Mouse (Mus musculus): ENCODE measurements around the gene Ddr1. TPM values are rescaled to one million over a fixed set of nuclear protein-coding genes. Genes with fewer than 3 reads are reported as not detected.
"Not testable (repeated sequence)": the region's sequence is repeated elsewhere in the genome, so short reads cannot be mapped to it uniquely, and the experiment has no call there.

Gene Ddr1
- 10 to 100 TPM; 40.1 to 44.1 TPM for total RNA-seq (2021)
- long read RNA-seq, experiment 1, partial matches to known transcripts = 7 of 33 reads
- long read RNA-seq, experiment 1, other reads (novel, unspliced or antisense) = 23 of 33 reads
- long read RNA-seq, experiment 2, partial matches to known transcripts = 12 of 37 reads
- long read RNA-seq, experiment 2, other reads (novel, unspliced or antisense) = 23 of 37 reads

DNA sequence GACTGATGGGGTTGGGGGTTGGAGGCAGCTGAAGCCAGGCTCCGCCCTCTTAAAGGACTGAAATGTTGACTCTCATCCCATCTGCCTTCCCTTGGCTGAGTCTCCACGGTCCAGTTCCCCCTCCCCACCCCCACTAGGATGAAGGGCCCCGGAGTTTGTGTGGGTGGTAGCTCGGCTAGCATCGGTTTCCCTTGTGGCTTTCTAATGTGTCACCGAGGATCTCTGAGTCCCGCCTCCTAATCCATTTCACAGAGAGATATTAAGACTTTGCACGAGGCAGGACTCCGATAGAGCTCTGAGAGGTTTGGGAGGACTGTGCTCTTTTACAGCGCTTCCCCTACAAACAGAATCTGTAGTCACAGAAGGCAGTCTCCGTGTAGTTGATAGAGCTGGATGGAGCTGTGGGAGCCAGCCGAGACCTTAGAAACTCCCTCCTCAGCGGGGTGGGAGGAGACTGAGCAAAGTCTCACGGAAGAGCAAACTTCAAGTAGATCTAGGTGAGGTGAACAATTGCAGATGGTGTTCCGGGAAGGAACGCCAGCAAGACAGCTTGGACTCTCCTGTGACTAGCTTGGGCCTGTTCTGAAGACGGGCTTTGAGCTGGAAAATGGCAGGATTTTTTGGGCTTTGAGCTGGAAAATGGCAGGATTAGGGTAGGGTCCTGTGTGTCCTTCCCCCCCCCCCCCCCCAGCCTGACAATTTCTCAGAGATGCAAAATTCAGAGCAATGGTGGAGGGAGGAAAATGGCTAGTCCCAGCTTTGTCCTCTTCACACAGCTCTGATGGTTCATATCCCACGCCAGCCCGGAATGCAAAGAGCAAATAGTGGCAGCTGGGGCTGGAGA, at the start of gene Ddr1:
TSS of gene Ddr1 (minus strand) at position 1 of the 844 bp plus-strand sequence.
- intact Hi-C loops (cut with DNase I) = no loop called here
- peak in 1 of 2 experiments; percentile 38 for DNase-seq

DNA sequence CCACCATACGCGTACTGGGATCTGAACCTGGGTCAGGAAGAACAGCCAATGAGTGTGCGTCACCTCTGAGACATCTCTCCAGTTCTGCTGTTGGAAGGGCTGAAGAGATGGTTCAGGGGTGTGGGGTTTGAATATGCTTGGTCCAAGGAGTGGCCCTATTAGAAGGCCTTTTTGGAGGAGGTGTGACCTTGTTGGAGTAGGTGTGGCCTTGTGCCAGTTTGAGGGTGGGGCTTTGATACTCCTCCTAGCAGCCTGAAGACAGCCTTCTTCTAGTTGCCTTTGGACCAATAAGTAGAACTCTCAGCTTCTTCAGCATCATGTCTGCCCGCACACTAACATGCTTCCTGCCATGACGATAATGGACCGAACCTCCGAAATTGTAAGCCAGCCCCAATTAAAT, 49.2 kb upstream of the Ddr1 start:
- intact Hi-C loops (cut with DNase I) = no loop called here
- no peak for DNase-seq

DNA sequence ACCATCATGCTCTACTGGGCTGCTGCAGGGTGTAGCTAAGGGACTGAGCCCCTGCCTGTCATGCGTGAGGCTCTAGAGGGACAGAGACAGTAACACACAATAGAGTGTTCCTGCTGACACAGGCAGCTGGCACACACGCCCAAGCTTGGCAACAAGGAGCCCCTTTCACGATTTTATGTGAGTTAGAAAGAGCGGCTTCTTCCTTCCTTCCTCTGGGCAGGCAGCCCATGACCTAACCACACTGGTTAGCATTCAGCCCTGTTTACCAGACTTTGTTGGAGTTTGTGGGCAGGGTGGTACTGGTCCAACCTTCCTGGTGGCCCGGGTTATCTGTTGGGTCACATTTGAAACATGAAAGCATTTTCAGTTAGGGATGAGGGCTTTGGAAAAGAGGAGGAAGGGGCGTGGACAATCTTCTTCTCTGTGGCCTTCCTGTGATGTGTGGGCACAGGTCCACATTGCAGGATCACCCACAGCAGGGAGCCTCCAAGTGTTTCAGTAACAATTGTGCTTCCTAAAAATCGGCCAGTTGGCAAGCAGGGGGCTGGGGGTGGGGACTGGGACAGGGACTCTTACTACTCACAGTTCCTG, 47.9 kb upstream of the Ddr1 start:
- peak in 1 of 2 experiments; percentile 28 for DNase-seq
- intact Hi-C loops (cut with DNase I) = no loop called here

DNA sequence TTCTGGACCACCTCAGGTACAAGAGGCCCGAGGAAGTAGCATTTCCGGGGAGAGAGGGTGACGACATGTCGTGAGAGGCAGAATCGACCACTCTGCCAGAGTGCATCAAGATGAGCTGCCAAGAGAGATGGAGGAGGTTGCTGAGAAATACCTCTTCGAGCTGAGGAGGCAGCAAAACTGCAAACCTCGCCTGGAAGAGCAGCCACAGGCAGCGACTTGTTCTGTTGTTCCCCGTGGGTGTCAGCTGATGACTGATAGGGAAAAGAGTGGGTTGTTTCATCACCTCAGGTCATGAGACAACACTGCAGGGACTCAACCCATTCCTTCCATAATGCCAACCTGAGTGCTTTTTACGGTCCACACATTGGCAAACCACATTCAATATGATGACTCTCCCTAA, 45.3 kb upstream of the Ddr1 start:
- DNase-seq = no peak
- intact Hi-C loops (cut with DNase I) = no loop called here

DNA sequence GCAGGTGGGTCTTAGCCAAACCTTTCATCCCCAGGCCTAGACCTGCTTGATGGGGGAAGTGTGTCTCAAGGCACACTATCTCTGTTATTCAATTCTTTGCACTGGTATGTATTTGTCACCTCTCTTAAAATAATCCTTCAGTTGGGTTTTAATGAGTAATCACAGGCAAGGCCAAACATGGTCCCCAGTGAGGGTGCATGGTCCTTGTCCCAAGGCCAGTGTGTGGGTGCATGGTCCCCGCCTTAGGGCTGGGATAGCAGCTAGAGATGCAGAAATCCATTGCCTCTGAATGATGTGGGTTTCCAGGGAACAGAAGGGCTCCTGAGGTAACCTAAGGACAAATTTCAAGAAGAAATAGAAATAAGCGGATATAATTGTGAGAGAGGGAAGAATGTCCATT, 39.9 kb upstream of the Ddr1 start:
- DNase-seq = no peak
- intact Hi-C loops (cut with DNase I) = loop anchor here (5.0 kb wide), 2 partner anchors 63 to 248 kb away; no protein-coding TSS in a partner anchor

DNA sequence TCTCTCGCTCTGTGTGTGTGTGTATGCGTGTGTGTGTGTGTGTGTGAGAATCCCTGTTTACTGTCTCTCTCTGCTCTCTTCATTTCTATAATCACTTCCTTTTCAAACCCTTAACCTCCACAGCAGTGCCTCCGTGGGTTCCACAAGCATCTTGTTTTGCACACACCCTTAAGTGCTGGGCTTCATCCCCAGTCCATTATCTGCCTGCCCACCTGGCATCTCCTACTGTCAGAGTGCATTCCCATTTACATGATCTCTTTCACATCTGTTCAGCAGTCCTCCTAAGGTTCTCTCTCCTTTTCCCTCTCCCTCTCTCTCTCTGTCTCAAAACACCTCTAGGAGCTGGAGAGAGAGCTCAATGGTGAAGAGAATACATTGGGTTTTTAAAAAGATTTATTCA, 38.5 kb upstream of the Ddr1 start:
- no peak for DNase-seq
- intact Hi-C loops (cut with DNase I) = loop anchor here (5.0 kb wide), 2 partner anchors 64 to 249 kb away; no protein-coding TSS in a partner anchor

DNA sequence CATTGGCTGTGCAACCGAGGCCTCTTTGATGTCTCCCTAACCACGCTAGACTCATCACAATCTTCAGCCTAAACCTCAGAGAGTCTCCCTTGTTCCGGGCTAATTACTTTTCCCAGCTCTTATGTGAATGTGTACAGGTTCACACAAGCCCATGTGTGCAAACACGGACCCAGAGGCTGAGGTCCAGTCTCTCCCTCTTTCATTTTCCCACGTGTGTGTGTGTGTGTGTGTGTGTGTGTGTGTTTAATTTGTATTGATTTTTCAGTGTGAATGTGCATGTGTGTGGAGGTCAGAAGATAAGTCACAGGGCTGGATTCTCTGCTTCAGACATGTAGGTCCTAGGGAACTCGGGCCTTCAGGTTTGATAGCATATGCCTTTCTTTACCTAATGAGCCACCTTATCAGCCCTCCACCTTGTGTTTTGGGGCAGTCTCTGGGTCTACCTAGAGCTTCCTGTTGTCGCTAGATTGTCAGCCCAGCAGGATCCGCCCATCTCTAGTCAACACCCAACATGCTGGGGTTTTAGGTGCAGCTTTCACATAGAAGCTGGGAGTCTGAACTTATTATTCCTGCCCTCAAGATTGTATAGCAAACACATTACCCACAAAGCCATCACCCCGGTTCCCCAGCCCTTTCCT, 37.3 kb upstream of the Ddr1 start:
- no peak for DNase-seq
- intact Hi-C loops (cut with DNase I) = loop anchor here (5.0 kb wide), 2 partner anchors 66 to 251 kb away; no protein-coding TSS in a partner anchor

DNA sequence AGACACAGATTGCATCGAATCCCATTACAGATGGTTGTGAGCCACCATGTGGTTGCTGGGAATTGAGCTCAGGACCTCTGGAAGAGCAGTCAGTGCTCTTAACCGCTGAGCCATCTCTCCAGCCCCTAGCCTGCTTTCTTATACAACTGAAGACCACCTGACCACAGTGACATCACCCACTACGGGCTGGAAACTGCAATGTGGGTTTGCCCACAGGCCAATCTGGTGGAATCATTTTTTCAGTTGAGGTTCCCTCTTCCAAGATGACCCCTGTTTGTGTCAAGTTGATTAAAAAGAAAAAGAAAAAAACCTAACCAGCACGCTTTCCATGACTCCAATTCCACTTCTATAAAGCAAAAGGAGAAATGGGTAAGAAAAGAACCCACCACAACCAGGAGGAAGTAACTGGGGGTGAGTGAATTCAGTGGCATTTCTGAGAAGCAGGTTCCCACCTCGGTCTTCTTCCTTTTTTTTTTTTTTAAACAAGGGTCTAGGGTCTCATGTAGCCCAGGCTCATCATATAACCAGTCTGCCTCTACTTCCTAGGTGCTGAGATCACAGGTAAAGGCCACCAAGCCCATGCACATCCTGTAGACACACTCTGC, 36.0 kb upstream of the Ddr1 start:
- intact Hi-C loops (cut with DNase I) = loop anchor here (5.0 kb wide), 2 partner anchors 67 to 252 kb away; no protein-coding TSS in a partner anchor
- DNase-seq = no peak

DNA sequence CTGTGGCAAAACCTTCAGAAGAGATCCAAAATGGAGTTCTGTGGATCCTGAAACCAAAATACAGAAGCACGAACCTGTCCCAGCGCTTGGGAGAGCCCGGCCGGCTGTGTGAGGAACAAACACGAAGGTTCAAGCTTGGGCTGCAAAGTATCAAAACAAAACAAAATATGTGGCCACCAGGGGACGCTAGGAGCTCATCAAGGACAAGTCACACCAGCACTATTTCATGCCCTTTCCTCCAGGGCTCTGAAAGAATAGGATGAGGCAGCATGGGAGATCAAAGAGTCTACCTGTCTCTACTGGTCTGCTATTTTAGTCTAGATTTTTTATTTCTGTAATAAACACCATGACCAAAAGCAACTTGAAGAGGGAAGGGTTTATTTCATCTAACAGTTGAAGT, 35.3 kb upstream of the Ddr1 start:
- intact Hi-C loops (cut with DNase I) = loop anchor here (1.0 to 5.0 kb wide), 5 partner anchors 68 to 253 kb away; no protein-coding TSS in a partner anchor
- DNase-seq = peak; percentile 90 to 94

DNA sequence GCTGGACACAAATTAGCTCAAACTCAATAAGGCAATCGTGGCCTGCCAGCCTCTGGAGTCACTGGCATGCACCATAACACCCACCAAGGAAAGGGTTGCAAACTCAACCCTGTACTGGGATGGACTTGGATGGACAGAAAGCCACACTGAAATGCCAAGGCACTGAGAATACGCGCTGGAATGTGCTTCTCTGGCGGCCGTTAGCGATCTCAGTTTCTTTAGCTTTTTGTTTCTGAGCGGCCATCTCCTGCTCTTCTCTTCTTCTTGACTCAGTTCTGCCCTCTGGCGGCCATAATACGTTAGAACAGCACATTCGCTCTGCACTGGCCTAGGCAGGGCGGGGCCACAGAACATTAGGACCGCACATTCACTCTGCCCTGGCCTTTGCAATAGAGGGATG, 33.3 kb upstream of the Ddr1 start:
- peak; percentile 78 to 88 for DNase-seq
- intact Hi-C loops (cut with DNase I) = loop anchor here (2.0 to 5.0 kb wide), 2 partner anchors 91 to 145 kb away; no protein-coding TSS in a partner anchor

DNA sequence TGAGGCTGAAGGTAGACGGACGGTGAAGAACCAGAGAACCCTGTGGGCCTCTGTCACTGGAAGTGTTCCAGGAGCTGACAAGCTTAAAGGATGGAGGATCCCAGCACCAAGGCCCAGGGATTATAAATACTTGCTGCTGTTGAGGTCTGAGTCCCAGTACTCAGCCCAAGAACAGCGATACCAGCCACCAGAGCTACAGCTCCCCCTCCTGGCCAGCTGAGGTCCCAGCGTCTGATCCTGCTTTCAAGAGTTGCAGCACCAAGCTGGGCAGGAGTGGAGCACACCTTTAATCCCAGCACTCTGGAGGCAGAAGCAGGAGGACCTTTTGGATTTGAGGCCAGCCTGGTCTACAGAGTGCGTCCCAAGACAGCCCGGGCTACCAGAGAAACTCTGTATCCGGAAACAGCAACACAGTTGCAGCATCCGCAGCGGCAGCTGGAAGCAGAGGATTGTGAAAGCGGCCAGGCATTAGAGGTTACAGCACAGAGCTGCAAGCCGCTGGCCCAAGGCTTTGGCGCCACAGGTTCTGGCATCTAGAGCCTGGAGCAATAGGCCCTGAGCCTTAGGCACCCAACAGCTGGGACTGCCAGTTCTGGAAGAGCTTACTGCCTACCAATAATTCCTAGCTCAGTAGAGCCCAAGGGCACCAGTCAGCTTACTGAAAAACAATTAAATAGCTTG, 32.0 kb upstream of the Ddr1 start:
- DNase-seq = peak; percentile 72 to 85

DNA sequence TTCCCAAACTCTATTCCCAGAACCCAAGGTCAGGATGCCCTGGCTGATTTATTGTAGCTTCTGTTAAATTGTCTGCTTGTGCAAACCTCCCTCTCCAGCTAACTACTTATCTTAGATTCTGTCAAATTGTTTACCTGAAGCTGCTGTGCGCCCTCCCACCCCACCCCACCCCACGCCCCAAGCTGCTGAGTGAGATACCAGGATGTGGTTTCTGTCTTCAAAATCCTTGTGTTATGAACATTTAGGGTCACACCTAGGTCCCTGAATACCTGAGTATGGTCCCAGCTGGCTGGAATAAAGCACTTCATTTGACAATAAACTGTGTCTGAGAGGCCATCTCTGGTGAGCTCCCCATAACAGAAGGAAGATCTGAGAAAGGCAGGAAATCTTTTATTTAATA, 30.1 kb upstream of the Ddr1 start:
- intact Hi-C loops (cut with DNase I) = no loop called here

More for the DNA sequence above, 32.0 kb upstream of the Ddr1 start:
- intact Hi-C loops (cut with DNase I) = loop anchor here (5.0 kb wide), 1 partner anchor 144 kb away; no protein-coding TSS in a partner anchor

DNA sequence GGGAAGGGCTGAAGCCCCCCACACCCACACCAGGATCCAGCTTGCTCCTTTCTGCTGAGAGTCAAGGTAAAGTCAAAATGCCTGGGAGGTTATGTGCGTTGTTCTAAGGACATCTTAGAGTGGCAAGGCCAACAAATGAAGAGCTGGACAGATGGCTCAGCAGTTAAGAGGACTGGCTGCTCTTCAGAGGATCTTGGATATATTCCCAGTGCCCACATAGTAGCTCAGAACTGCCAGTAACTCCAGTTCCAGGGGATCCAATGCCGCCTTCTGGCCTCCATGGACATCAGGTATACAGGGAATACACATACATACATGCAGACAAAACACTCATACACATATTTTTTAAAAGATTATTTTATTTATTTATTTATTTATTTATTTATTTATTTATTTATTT, 29.0 kb upstream of the Ddr1 start:
- no peak for DNase-seq

More for the DNA sequence above, 30.1 kb upstream of the Ddr1 start:
- DNase-seq = no peak

DNA sequence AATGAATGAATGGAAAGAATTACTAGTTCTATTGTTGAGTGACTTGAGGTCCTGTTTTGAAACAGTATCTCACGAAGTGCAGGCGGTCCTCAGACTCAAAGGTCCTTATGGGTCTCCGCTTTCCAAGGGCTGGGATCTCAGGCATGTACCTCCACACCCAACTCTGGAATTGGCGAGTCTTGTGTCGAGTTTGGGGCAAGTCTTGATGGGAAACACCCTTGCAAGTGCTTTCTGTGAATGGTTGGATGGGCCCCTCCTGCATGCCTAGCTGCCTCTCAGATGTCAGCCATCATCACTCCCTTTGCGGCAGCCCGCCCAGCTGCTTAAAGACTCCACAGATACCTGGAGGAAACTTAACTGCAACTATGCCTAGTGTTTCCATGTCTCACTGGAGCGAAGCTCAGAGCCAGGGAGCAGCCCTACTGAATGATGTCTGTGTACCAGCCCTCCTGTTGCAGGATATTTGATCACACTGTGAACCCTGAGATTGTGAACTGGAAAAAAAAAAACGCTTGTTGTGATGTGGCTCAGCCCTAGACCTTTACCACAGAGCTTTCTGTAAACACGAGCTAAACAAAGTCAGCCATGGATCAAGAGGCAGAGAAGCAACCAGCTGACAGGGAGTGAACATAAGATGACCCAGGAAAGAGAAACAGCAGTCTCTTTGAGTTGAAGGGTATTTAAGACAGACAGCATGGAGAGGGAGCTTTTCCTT, 27.2 kb upstream of the Ddr1 start:
- intact Hi-C loops (cut with DNase I) = no loop called here
- no peak for DNase-seq

More for the DNA sequence above, 29.0 kb upstream of the Ddr1 start:
- intact Hi-C loops (cut with DNase I) = no loop called here

DNA sequence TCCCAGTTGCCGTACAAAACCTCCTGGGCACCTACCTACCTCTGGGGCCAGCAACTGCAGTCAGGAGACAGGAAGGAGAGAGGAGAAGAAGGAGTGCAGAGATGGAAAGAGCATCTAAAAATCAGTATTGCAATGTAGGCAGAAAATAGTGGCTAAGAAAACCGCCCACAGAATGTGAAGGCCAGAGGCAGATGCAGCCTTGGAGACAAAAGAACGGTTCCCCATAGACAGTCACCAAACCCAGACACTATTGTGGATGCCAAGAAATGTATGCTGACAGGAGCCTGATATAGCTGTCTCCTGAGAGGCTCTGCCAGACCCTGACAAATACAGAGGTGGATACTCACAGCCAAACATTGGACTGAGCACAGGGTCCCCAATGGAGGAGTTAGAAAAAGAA, 25.7 kb upstream of the Ddr1 start:
- DNase-seq; intact Hi-C loops (cut with DNase I): not testable (repeated sequence)

DNA sequence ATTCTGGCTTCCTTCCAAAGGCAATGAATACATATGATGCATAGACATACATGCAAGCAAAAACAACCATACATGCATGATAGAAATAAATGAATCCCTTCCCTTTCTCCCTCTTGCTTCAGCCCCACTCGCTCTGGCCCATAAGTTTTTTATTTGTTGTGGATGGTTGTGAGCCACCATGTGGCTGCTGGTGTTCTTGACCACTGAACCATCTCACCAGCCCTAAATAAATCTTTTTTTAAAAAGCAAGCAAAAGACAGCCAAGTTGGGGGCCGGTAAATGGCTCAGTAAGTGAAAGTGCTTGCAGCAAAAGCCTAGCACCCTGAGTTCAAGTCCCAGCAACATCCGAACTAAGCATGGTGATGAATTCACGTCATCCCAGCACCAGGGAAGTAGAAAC, 24.4 kb upstream of the Ddr1 start:
- no peak for DNase-seq
- intact Hi-C loops (cut with DNase I) = loop anchor here (5.0 kb wide), 1 partner anchor 37 kb away; no protein-coding TSS in a partner anchor

DNA sequence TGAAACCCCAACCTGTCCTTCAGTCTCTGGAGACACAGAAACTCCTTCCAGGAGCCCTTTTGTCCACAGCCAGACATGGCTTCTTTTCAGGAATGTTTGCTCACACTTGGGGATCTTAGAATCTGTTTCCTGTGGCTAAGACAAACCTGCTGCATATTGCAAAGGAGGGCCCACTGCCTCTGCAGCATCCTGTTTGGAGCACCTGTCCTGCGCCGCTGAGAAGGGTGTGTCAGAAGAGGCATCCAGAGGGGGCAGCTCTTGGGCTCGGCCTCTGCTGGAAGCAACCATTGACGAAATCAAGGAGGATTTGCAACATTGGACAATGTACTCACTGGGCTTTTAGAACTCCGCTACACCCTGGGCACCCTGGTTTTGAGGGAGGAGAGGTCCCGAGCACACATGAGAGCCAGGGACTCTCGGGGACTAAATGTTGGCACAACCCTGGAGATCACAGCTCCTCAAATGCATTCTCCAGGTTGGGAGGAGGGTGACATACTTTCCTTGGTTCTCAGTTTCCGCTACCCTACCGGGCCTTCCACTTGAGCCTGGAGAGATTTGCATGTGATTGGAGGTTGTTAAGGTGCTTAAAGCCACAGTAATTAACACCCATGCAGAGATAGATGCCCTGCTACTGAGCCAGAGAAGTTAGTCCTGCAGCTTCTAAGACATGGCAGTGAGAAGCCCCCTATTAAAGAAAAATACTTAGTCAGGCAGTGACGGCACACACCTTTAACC, 23.2 kb upstream of the Ddr1 start:
- intact Hi-C loops (cut with DNase I) = loop anchor here (5.0 kb wide), 1 partner anchor 35 kb away; no protein-coding TSS in a partner anchor
- DNase-seq = no peak

DNA sequence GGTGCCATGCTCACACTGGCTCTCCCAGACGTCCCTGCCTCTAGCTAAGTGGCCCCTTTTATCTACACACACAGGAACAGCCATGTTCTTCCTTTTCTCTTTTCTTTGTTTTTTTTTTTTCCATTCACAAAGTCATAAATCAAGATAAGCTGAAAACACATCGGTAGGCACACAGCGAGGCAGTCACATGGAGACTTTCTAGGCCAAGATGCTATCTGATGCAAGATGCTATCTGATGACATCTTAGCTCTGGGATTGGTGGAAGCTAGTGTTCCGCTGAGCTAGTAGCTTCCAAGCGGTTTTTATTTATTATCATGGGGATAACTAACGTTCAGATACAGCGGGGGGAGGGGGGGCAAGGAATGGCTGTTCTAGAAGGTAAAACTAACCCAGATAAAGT, 22.6 kb upstream of the Ddr1 start:
- no peak for DNase-seq
- intact Hi-C loops (cut with DNase I) = loop anchor here (5.0 kb wide), 1 partner anchor 35 kb away; no protein-coding TSS in a partner anchor

Measured in heart, postnatal 14 days (tissue).